Mouse (Mus musculus) liver, adult 2 months (tissue): ENCODE measurements around the gene Srgap3.

Experiments used
- CTCF ChIP-seq: fragments of 200-500 bp; IDR thresholded peaks from 2 replicates; pipeline ENCODE4 v1.5.1; 2011; ENCODE audit warnings: low read depth, low read length, control low read depth
- POLR2A ChIP-seq: fragments of 200-500 bp; IDR thresholded peaks from 2 replicates; pipeline ENCODE4 v1.6.1; 2011; ENCODE audit warnings: low read length, control low read depth; ENCODE audit not compliant: insufficient read depth; ENCODE audit errors: extremely low read depth

DNA sequence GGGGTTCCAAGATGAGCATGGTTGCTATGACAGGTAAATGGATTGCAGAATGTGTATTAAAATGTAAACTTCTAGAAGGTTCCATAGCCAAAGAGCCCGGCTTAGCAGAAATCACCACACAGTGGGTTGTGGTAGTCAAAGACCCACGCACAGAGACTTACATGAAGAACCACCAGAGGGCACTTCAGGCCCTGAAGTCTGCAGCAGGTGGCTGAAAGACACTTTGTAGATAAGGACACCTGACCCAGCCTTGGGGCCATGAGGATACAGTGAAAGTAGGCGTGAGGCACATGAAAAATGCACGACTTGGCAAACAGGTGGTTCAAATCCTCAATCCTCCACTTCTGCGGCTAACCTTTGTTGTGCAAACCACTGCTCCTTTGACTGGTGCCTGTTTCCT lies 229.9 kb downstream of the Srgap3 start:
- no peak for TF ChIP-seq POLR2A
- peak; percentile 47; the same call in 1 of the 2 replicates for TF ChIP-seq CTCF
